Mouse (Mus musculus) heart, adult 9 months (tissue): ENCODE measurements around the gene Specc1l.
"Not testable (repeated sequence)": the region's sequence is repeated elsewhere in the genome, so short reads cannot be mapped to it uniquely, and the experiment has no call there.

Source experiments
- DNase-seq, 2 experiments: peaks; one replicate each; pipeline ENCODE4 v3.0.0; 2022; ENCODE audit warnings: low spot score in 2 of 2

Gene Specc1l

DNA sequence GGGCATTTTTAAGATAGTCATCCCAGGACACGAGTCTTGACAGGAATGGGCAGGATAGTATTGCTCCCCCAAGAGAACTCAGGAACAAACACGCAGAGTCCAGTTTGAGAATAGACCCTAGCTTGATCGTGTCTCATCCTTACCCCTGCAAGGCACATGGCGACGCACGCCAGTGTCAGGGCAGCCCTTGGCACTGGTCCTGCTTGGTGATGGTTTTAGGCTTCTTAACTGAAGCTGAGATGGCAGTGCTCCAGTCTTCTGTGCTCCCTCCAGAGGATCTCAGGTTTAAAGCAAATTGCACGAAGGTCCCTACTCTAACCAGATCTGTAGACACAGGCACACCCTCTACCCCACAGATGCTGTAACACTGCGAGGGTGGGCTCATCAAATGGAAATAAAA is 103.9 kb downstream of the Specc1l start:
- no peak for DNase-seq

DNA sequence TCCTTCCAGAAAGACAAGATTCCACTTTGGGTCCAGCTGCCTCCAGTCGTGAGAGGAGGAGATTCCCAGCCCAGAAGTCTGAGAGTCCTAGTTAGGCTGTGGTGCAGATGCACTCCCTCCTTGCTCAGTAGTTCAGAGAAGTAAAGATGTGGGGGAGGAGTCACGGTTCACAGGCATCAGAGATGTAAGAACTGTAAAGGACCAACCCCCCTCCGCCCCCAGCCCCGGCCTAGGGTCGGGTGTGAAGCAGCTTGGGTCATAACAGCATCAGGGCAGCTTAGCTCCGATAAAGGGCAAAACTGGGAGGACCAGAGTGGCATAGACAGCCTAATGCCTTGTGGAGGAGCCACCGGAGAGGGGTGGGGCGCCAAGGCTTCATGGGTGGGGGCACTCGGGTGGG is 104.6 kb downstream of the Specc1l start:
- peak in 1 of 2 experiments; percentile 46 for DNase-seq

DNA sequence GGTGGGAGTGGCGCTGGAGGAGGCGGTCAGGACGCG is 104.8 kb downstream of the Specc1l start, which contains the start of gene Adora2a:
Adora2a (plus strand) TSS at position 6 of the 36 bp plus-strand sequence.
- no peak for DNase-seq

DNA sequence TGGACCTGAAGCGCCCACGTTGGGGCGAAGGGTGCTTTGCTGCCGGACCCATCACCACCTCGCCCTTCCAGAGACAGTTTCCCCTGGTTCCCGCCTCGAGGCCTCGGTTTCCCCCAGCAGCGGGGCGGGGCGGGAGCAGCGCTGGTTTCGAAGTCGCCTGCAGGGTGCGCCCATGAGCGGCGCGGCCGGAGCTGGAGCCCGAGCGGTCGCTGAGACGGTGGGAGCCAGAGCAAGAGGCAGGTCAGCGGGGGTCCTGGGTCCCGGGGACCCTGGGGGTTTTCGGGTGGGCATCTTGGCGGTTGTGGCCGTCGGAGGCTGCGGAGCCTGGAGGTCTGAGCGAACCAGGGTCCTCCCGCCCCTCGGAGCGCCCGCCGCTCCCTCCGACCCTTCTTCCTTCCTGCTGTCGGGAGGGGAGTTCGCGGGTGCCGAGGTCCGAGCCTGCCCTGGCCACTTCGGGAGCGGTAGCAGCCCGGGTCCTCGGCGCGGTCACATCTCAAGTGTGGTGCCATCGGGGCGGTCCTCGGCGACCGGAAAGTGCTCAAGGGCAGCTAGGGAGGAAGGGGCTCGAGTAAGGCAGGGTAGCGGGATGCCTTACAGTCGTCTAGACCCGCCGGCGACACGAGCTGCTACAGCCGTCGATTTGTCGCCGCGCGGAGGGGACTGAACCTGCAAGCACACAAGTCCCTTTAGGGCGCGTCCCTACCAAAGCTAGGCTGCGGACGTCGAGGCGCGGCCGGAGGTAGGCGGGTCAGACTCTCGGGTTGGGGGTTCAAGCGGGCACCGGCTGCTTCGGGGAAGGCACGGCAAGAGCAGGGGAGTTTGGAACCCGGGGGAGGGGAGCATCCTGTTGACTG is 105.3 kb downstream of the Specc1l start:
- DNase-seq, result peak; percentile 64 to 72

DNA sequence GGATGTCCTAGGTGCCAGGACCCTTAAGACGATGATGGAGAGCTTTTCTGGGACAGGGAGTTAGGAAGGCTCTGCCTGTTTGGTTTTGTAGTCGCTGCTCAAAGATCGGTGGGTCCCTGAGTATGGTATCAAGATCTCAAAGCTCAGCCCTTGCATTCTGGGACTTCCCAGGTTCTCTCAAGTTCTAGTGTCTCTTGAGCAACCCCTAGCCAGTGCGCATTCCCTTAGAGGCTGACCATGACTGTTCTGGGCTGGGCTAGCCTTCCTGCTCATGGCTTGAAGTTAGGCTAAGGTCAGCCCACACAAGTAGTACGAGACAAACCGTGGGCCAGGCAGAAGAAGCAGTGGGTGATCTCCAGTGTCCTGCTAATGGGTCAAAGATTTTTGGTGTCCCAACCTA is 106.3 kb downstream of the Specc1l start:
- DNase-seq, result no peak

DNA sequence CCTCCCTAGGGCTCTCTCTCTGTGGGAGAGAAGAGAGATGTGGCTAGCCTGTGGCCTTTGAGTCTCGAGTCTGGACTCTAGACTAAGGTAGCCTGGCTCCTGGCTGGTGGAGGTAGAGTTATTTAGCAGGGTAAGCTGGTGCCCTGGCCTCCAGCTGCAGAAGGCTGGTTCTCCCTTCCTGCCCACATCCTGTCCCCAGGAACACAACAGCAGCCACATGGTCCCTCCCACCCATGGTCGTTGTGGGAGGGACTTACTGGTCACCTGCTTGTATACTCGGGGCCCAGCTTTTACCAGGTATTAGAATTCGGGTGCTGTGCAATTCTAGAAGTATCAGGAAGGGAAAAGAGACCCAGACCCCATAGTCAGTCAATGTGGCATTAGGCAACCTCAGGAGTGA is 108.4 kb downstream of the Specc1l start:
- DNase-seq, result no peak

DNA sequence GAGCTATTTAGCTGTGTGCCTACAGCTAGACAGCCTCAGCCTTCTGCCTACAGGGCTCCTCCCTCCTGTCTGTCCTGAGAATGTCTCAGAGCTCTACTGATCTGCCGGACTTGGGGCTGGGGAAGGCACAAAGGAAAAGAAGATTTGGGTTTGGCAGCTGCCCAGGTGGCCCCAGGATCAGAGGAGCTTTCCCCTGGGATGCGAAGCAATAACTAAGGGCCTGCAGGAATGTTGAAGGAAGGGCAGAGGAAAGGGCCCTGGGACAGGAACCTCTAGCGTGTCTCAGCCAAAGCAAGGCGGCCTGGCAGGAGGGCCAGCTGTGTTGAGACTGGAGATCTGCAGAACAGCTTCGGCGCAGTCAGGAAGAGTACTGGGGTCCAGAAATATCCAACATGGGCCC is 111.1 kb downstream of the Specc1l start:
- peak in 1 of 2 experiments; percentile 40 for DNase-seq

DNA sequence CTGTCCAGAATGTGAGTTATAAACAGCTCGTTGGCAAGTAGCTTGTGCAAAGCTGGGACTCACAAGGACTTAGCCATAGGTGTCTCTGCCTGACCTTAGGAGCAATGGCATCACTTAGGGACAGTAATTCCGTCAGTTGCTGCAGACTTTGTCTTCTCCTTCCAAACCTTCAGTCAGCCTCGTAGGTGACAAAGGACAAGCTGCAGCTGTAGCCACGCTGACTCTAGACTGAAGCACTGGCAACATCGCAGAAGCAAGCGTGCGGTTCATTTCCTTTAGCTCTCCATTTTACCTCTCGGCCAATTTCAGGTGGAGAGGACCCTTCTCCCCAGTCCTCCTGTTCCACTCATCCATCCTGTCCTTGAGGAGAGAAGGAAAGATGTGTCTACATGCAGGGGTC is 112.1 kb downstream of the Specc1l start:
- DNase-seq, result no peak

DNA sequence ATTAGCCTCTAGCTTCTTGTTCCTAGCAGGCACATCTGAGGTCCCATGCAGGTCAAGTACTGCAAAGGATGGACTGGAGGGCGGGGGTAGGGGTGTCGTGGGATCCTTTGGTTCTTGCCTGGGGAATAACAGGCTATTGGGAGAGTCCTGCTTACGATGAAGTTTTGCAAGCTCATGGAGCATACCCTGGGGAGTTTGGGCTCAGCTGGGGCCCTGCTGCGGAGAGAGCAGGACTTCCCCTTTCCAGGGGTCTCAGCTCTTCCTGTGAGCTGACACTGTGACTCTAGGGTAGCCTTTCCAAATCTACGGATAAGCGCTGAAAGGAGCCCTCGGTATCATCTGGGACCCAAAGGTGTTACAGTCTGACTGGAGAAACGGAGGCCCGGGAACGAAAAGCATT is 112.5 kb downstream of the Specc1l start:
- DNase-seq, result no peak

DNA sequence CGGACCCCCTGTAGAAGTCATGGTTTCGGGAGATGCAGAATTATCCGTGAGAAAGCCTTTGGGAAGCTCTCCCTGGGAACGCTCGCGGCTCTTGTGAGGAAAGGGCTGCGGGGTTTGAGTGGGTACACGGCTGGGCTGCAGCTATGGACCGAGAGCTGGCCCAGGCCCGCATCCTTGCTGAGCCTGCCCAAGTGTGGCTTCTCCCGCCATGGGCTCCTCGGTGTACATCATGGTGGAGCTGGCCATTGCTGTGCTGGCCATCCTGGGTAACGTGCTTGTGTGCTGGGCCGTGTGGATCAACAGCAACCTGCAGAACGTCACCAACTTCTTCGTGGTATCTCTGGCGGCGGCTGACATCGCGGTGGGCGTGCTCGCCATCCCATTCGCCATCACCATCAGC is 113.9 kb downstream of the Specc1l start:
- DNase-seq, result no peak

DNA sequence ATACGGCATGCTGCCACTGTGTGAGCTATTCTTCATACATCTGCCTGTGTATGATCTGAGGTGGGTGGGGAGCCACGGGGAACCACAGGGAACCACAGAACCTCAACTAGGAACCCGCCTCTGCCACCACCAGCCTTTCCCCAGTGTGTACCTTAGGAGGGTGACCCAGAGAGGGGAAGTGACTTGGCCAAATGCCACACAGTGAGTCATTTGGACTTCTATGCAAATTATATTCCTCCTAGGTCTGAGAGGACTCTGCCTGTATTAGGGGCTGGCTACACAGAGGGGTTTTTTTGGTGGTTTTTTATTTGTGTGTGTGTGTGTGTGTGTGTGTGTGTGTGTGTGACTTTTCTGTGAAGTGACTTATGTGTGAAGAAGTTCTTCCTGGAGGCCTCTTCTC is 114.7 kb downstream of the Specc1l start:
- DNase-seq, result peak; percentile 59 to 69

DNA sequence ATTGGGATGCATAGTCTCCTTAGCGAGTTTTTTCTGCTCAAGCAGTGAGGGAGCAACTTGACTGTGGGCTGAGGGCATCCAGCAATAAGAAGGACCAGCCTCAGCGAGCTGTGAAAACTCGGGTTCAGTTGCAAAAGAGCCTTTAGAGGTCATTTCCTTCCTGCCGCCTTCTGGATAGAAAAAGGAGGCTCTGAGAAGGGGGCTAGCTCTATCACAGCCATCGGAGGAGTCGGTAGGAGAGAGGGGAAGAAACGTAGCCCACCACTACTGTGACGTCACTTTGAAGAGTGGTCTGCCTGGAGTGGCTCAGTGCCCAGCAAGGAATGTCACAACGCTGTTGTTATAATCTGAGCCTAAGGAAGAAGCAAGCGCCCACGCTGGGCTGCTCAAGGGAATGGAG is 115.2 kb downstream of the Specc1l start:
- DNase-seq, result no peak

DNA sequence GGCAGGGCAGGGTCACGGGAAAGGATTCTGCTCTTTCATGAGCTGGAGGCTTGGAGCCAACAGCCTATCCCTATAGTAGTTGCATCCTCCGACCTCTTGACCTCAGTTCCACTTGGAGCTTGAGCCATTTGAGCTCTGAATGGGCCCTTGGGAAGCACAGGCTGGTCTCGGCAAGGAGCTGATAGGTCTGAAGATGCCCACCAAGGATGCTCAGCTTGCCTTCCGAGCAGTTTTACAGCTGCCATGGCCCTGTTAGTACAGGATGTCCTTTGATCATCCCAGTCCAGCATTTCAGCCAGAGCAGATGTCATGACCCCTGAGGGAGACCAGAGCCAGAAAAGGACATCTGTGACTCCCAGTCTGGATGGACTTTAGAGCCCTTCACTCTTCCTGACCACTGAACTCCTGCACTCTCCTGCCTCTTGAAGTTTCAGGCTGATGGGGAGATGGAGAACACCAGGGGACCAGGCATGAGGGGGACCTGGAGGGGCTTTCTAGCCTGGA is 116.4 kb downstream of the Specc1l start:
- DNase-seq, result no peak

DNA sequence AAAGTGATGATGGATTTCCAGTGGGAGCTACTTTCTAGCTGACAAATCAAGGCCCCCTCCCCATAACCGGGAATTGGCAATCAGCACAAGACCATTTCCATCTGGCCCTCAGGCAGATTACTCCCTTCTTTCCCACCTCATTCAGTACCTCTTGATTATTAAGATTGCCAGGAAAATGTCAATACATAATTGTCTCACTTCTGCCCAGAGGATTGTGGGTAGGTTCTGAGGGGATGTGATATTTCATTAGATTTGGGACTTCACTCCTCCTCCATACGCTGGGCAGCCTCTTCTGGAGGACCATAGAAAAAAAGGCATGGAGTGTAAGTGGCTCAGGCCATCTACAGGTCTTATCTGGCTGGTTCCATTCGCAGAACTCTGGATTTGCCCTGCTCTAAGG is 120.4 kb downstream of the Specc1l start:
- DNase-seq, result no peak

DNA sequence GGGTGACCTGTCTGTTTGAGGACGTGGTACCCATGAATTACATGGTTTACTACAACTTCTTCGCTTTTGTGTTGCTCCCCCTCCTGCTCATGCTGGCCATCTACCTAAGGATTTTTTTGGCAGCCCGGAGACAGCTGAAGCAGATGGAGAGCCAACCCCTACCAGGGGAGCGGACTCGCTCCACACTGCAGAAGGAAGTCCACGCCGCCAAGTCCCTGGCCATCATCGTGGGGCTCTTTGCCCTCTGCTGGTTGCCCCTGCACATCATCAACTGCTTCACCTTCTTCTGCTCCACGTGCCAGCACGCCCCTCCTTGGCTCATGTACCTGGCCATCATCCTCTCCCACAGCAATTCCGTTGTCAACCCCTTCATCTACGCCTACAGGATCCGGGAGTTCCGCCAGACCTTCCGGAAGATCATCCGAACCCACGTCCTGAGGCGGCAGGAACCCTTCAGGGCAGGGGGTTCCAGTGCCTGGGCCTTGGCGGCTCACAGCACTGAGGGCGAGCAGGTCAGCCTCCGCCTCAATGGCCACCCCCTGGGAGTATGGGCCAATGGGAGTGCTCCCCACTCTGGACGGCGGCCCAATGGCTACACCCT is 121.4 kb downstream of the Specc1l start:
- DNase-seq, result no peak

DNA sequence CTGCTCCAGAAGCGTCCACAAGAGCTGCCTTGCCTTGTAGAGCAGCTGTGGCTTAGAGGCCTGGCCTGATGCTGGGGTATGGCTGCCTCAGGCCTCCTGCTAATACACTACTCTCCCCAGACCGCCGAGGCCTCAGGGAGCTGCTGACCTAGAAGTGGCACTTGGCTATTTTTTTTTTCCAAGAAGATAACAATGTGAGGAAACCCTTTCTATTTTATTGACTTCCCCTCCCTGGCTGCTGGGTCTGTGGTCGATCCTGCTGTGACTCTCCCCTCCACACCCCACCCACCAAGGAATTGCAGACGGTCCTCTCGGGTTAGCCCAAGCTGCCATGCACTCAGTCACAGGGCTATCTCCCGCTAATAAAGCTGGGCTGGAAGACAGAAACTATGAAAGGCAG is 122.3 kb downstream of the Specc1l start:
- no peak for DNase-seq

DNA sequence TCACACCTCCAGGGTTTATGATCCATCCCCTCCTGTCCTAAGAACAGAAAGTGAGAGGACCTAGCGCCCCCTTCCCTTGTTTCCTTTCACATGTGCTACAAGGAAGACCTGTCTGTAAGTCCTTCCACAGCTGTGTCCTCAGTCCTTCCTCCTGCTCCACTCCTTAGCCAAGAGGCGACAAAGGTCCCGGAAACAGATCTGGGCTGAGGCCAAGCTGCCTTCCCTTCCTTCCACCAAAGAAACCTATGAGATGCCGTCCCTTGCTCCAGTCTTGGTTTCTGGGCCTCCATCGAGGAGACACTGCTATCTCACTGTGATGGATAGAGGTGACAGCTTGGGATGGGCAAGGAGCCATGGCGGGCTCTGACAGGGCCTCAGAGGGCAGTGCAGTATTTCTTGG is 123.2 kb downstream of the Specc1l start:
- peak; percentile 66 to 77 for DNase-seq

DNA sequence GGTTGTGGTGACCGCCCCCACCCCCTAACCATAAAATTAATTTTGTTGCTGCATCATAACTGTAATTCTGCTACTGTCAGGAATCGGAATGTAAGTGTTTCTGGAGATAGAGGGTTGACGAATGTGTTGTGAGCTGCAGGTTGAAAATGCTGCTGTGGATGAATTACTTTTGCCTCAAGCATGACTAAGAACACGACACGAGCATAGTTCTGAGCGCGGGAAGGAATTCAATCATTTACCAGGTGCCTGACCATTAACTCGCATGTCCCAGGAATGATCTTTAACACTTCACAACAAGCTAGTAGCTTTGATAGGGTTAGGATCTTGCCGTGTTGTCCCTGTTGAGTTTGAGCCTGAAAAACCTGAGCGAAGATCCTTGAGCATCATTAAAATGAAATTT is 125.4 kb downstream of the Specc1l start:
- DNase-seq, result no peak

DNA sequence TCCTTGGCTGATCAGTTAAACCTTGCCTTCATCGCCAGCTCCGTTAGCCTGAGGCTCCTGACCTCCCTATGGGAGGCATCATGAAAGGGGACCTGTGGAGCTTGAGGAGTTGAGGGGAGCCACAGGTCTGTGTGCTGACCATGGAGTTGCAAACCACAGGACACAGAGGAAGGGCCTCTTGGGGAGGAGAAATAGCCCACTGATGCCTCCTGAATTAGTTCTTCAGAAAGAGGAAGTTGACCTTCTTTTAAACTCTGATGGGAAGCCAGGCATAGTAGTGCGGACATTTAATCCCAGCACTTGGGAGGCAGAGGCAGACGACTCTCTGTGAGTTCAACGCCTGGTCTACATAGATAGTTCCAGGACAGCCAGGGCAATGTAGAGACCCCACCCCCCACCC is 127.0 kb downstream of the Specc1l start:
- no peak for DNase-seq

DNA sequence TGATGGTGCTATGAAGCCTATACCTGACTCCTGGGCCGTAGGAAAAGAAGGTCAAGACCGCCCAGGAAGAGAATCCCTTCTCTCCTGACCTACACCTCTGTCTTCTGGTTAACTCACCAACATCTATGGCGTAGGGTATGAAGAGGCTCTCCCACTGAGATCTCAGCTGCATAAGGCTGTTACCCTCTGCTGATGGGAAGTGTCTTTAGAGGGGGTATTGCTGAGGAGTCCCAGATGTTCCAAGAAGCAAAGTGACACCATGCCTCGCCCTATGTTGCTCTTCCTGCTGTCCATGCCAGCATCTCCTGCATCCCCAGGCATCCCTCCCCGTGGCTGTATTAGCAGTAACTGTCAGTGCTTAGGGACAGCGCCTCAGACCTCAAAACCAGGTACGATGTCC is 127.5 kb downstream of the Specc1l start:
- no peak for DNase-seq

DNA sequence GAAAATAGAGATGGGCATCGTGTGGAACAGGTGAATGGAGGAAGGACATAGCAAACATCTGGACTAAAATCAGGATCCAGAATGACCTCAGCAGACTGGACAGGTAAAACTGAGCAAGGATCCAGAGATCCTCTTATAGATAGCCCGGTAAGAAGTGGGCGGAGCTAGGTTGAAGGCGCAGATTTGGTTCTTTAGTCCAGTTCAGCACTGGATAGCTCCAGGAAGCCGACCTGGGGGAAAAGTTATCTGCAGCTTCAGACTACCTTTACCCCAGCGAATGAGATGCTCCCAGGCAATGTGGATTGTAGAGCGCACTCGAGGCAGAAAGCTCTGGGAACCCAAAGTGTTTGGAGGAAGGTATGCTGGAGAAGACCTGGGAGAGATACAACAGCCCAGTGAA is 130.1 kb downstream of the Specc1l start:
- DNase-seq, result no peak

DNA sequence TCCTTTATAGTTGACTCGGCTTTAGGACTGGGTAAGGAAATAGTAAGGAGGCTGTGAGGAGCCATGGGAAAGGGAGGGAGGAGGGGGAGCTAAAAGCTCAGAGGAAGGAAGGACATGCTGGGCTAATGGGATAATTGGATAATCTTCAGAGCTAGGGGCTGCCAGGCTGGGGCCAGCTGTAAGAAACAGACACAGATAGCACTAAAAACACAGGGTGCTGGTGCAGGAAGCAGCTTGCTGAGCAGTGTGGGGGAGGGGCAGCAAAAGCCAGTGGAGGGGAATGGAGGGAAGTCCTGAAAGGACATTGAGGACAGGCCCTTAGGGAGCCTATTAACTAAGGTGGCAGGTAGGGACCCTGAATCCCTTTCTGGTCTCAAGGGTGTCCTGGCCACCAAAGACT is 132.7 kb downstream of the Specc1l start:
- DNase-seq, result not testable (repeated sequence)

DNA sequence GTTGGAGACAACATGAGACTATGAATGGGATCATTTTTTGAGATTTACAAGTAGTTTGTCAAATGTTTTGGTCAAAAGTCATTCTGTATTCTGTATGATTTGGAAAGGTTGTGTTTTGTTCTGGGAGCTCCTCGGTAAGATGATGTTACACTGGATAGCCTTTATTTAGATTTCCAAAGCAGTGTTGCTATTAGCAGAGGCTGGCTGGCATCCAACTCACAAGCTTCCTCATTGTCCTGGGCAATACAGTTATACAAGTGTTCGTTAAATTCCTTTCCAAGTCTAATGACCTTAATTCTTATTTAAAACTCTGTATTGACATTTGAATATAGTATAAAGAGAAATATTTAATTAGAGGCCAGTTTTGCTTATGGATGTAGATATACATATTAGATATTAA is 133.4 kb downstream of the Specc1l start:
- DNase-seq, result no peak

DNA sequence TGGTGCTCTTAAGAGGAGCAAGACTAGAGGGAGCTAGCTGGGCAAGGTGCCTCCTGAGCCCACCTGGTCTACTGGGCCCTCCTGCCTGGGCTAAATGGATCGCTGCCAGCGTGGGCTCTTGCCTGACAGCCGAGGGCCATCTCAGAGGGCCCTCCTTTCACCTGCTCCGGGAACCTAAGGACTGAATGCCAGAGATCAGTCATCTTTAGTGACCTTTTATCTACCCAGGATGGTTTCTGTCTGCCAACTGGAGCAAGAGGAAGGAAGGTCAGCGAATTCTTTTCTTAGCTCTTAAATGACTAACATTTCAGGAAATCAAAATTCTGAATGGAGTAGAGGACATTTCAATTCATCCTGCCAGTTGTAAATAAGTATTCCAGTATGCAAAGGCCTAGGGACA is 138.7 kb downstream of the Specc1l start:
- peak in 1 of 2 experiments; percentile 35 for DNase-seq
